Mouse (Mus musculus): ENCODE data around the gene Pld4. TPM values are rescaled to one million over a fixed set of nuclear protein-coding genes. Genes with fewer than 3 reads are reported as not detected.

Gene Pld4
- total and polyA plus RNA-seq, 3 experiments = 112 to 226 (median 149) TPM

- TF ChIP-seq ETS1 (conservative IDR thresholded peaks at IDR 0.05; ENCODE audit: low read depth, low read length) = peak; percentile 50; the same call in 1 of the 2 replicates
- no peak for TF ChIP-seq KAT2A (IDR thresholded peaks at IDR 0.05; ENCODE audit: insufficient replicate concordance, low read length)
- peak; percentile 52 for TF ChIP-seq TCF12 (IDR thresholded peaks at IDR 0.05; ENCODE audit: low read depth, low read length)
- no peak; the same call in none of the 2 replicates for TF ChIP-seq MXI1 (IDR thresholded peaks at IDR 0.05; ENCODE audit: low read depth, low read length)
- peak; percentile 91; the same call in 1 of the 2 replicates for TF ChIP-seq CHD1 (IDR thresholded peaks at IDR 0.05; ENCODE audit: low read depth, low read length)
- TF ChIP-seq POLR2AphosphoS2 (IDR thresholded peaks at IDR 0.05; ENCODE audit: low read depth, low read length) = no peak
- peak; percentile 38; the same call in 1 of the 2 replicates for TF ChIP-seq IRF4 (IDR thresholded peaks at IDR 0.05; ENCODE audit: low read depth, low read length)
- TF ChIP-seq MEF2A (IDR thresholded peaks at IDR 0.05; ENCODE audit: borderline replicate concordance, low read depth, low read length) = no peak; the same call in 1 of the 2 replicates
- TF ChIP-seq JUND (conservative IDR thresholded peaks at IDR 0.05; ENCODE audit: low read depth, low read length) = no peak
- TF ChIP-seq MAX (IDR thresholded peaks at IDR 0.05; ENCODE audit: low read length) = peak; percentile 95
- TF ChIP-seq NELFE (IDR thresholded peaks at IDR 0.05; ENCODE audit: low read depth, low read length) = peak; percentile 47; the same call in 1 of the 2 replicates
- TF ChIP-seq SMC3 (IDR thresholded peaks at IDR 0.05; ENCODE audit: low read depth, low read length) = peak; percentile 42
- peak; percentile 52 for TF ChIP-seq RAD21 (IDR thresholded peaks at IDR 0.05; ENCODE audit: low read depth, low read length)
- TF ChIP-seq E2F4 (IDR thresholded peaks at IDR 0.05; ENCODE audit: insufficient replicate concordance, low read depth, low read length) = no peak
- peak; percentile 95 for TF ChIP-seq BHLHE40 (IDR thresholded peaks at IDR 0.05; ENCODE audit: low read depth, low read length)
- TF ChIP-seq JUN (IDR thresholded peaks at IDR 0.05; ENCODE audit: insufficient read depth, low read depth, low read length) = no peak
- peak; percentile 32; the same call in 1 of the 2 replicates for TF ChIP-seq TBP (conservative IDR thresholded peaks at IDR 0.05; ENCODE audit: low read depth, low read length)
- no peak for TF ChIP-seq UBTF (IDR thresholded peaks at IDR 0.05; ENCODE audit: low read depth, low read length)
- no peak; the same call in 1 of the 2 replicates for TF ChIP-seq ELF1 (IDR thresholded peaks at IDR 0.05; ENCODE audit: low read depth, low read length)
These were observed 17.1 kb upstream of the Pld4 start (continued) for GRCm38 (mm10) chr12:112743168-112743975.

GRCm38 (mm10) chr12:112744211-112744610 is 16.2 kb upstream of the Pld4 start:
- in situ Hi-C loops (cut with MboI; ENCODE audit: low pct_ligation_motif_present, low pct_unique_long_range_greater_than_20kb, low sequenced_read_pairs) = no loop called here
- H3K36me3 ChIP-seq (replicated peaks in 1 of 2; ENCODE audit: control insufficient read depth in 1 of 2, insufficient read depth in 1 of 2, low read length in 1 of 2) = peaks cover 9 to 37% of the 10 kb centered on the region in 2 experiments
- peak overlapping the region; percentile 78 for H3K27ac ChIP-seq (ENCODE audit: insufficient read depth, low read depth)
- H3K79me2 ChIP-seq (replicated peaks; ENCODE audit: control insufficient read depth, extremely low read depth, insufficient read depth, poor library complexity, severe bottlenecking) = no peaks in the 10 kb centered on the region
- dilution Hi-C loops (cut with MboI; ENCODE audit: extremely low pct_ligation_motif_present, extremely low pct_unique_long_range_greater_than_20kb, low sequenced_read_pairs) = loop anchor here (10.0 kb wide), 1 partner anchor 71 kb away; no protein-coding TSS in a partner anchor
- peak overlapping the region; percentile 38 to 65 (median 63) for H3K4me3 ChIP-seq (replicated peaks in 1 of 3; ENCODE audit: low read depth in 2 of 3, low read length in 2 of 3, poor library complexity in 1 of 3)
- TF ChIP-seq JUN (IDR thresholded peaks at IDR 0.05; ENCODE audit: insufficient read depth, low read depth, low read length) (no peak), CTCF (conservative IDR thresholded peaks at IDR 0.05 in 1 of 2, IDR thresholded peaks at IDR 0.05 in 1 of 2; ENCODE audit: low read depth in 2 of 2, low read length in 2 of 2) (no peak), PAX5 (IDR thresholded peaks at IDR 0.05; ENCODE audit: low read length) (no peak), UBTF (IDR thresholded peaks at IDR 0.05; ENCODE audit: low read depth, low read length) (no peak), NELFE (IDR thresholded peaks at IDR 0.05; ENCODE audit: low read depth, low read length) (no peak), ETS1 (conservative IDR thresholded peaks at IDR 0.05; ENCODE audit: low read depth, low read length) (no peak), CHD2 (IDR thresholded peaks at IDR 0.05; ENCODE audit: low read length) (no peak), POLR2AphosphoS2 (IDR thresholded peaks at IDR 0.05; ENCODE audit: low read depth, low read length) (no peak), HCFC1 (IDR thresholded peaks at IDR 0.05; ENCODE audit: low read depth, low read length) (no peak), MXI1 (IDR thresholded peaks at IDR 0.05; ENCODE audit: low read depth, low read length) (no peak), USF1 (IDR thresholded peaks at IDR 0.05; ENCODE audit: low read depth, low read length) (no peak), E2F4 (IDR thresholded peaks at IDR 0.05; ENCODE audit: insufficient replicate concordance, low read depth, low read length) (no peak), USF2 (conservative IDR thresholded peaks at IDR 0.05; ENCODE audit: low read depth, low read length) (no peak), ZNF384 (IDR thresholded peaks at IDR 0.05; ENCODE audit: low read depth, low read length) (no peak), CHD1 (IDR thresholded peaks at IDR 0.05; ENCODE audit: low read depth, low read length) (no peak), BHLHE40 (IDR thresholded peaks at IDR 0.05; ENCODE audit: low read depth, low read length) (no peak)
- peaks cover 28 to 57% of the 10 kb centered on the region in 2 experiments for H3K4me1 ChIP-seq (ENCODE audit: control insufficient read depth in 1 of 2, insufficient read depth in 2 of 2)
- H3K9ac ChIP-seq (ENCODE audit: insufficient read depth, low read depth) = peak overlapping the region; percentile 64
- H3K4me2 ChIP-seq (ENCODE audit: insufficient read depth, low read depth, poor library complexity, severe bottlenecking) = peak overlapping the region; percentile 19; the same call in 1 of the 2 replicates
- no peak for DNase-seq (ENCODE audit: extremely low read depth)
- no peaks in the 10 kb centered on the region for H3K27me3 ChIP-seq (replicated peaks)
- no peaks in the 10 kb centered on the region for H3K9me3 ChIP-seq (replicated peaks; ENCODE audit: low read length)
